Mouse (Mus musculus) megakaryocyte, embryonic 14.5 days (primary cell): Measurements from ENCODE around the gene Tlk1.

Experiments used
- FLI1 ChIP-seq: IDR thresholded peaks from 2 replicates; pipeline ENCODE4 v1.6.1; 2012; ENCODE audit warnings: low read length, inconsistent platforms, mixed read lengths
- GATA1 ChIP-seq: IDR thresholded peaks from 3 replicates; pipeline ENCODE4 v1.6.1; 2012; ENCODE audit warnings: mixed read lengths, low read length, inconsistent platforms, borderline replicate concordance

GRCm38 (mm10) chr2:70776744-70777143 lies 48.8 kb downstream of the Tlk1 start:
- TF ChIP-seq GATA1 (no peak), FLI1 (no peak)
